Mouse (Mus musculus) midbrain, embryonic 16.5 days (tissue): ENCODE results near the gene Prelp. TPM values are rescaled to one million over a fixed set of nuclear protein-coding genes. Genes with fewer than 3 reads are reported as not detected.
"Not testable (repeated sequence)": the region's sequence is repeated elsewhere in the genome, so short reads cannot be mapped to it uniquely, and the experiment has no call there.

ENCODE experiments used
- ATAC-seq: fragments of 200-750 bp; cut with Nextera tagmentation; 2 replicates; pipeline ENCODE4 v1.8.0; 2017; ENCODE audit warnings: moderate TSS enrichment
- H3K27ac ChIP-seq: fragments of 300-500 bp; sonication (generic); 2 replicates; pipeline ENCODE4 v1.5.1; 2014; ENCODE audit warnings: mild to moderate bottlenecking, low read length, mixed read lengths
- H3K27me3 ChIP-seq: fragments of 300-500 bp; sonication (generic); 2 replicates; pipeline ENCODE4 v1.6.1; 2014; ENCODE audit warnings: low read depth, low read length, mixed read lengths; ENCODE audit not compliant: control insufficient read depth, insufficient read depth
- H3K36me3 ChIP-seq: fragments of 300-500 bp; sonication (generic); 2 replicates; pipeline ENCODE4 v1.6.1; 2014; ENCODE audit warnings: mild to moderate bottlenecking, low read length, moderate library complexity, mixed read lengths; ENCODE audit not compliant: control insufficient read depth, insufficient read depth
- H3K4me1 ChIP-seq: fragments of 300-500 bp; sonication (generic); 2 replicates; pipeline ENCODE4 v1.6.1; 2014; ENCODE audit warnings: mild to moderate bottlenecking, low read length, mixed read lengths; ENCODE audit not compliant: control insufficient read depth, insufficient read depth
- H3K4me2 ChIP-seq: fragments of 300-500 bp; sonication (generic); 2 replicates; pipeline ENCODE4 v1.6.1; 2014; ENCODE audit warnings: mild to moderate bottlenecking, low read length, mixed read lengths
- H3K4me3 ChIP-seq: fragments of 300-500 bp; sonication (generic); 2 replicates; pipeline ENCODE4 v1.5.1; 2014; ENCODE audit warnings: low read depth, mild to moderate bottlenecking, low read length, moderate library complexity, mixed read lengths
- H3K9ac ChIP-seq: fragments of 300-500 bp; sonication (generic); 2 replicates; pipeline ENCODE4 v1.6.1; 2014; ENCODE audit warnings: low read depth, low read length, mixed read lengths
- H3K9me3 ChIP-seq: fragments of 300-500 bp; sonication (generic); replicated peaks from 2 replicates; pipeline ENCODE4 v1.6.1; 2014; ENCODE audit warnings: mild to moderate bottlenecking, low read length, mixed read lengths; ENCODE audit not compliant: control insufficient read depth, poor library complexity, severe bottlenecking
- WGBS: fragments of 180-500 bp; shearing (Covaris S2); extraction: QIAGEN DNeasy Blood & Tissue Kit; methylation state at CpG from one replicate; pipeline ENCODE4 v1.1.7; 2014; 5-methylcytosine and 5-hydroxymethylcytosine counted together
- polyA plus RNA-seq: library from polyadenylated mRNA; unstranded; fragments of >200 nt; fragmentation: Nextera tagmentation; extraction: Ambion mirVana; gene quantifications from 2 replicates; pipeline ENCODE4 v1.2.1, GENCODE M21; 2015

Gene Prelp
- 8.1 and 9.1 TPM in 2 replicates for polyA plus RNA-seq

DNA sequence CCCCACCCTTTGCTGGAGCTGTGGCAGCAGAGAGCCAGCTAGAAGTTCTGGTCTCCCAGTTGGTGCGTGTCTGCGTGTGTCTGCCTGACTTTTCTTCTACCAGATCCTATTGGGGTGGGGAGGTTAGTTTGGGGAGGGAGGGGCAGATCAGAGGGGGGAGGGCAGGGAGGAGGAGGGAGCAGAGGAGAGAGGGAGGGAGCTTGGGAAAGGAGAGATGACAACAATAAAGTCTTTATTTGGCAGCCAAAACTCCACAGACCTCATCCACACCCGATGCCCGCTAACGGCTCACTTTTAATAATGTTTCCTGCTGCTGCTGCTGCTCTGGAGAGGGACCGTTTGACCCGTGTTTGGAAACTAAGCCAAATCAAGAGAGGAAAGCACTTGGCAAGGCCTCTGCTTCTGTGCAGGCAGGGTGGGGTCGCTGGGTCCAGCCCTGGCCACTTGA is at the start of gene Prelp:
TSS of gene Prelp (minus strand) at position 111 of the 448 bp plus-strand sequence.
- Histone ChIP-seq H3K36me3 (no peaks in the 10 kb centered on the region), H3K4me1 (peaks cover 22% of the 10 kb centered on the region), H3K9ac (no peak within 1 kb of the TSS), H3K27me3 (0 out of 2 replicates have a peak, but pooled peaks cover 2% of the 10 kb centered on the region), H3K4me2 (no peak within 1 kb of the TSS), H3K4me3 (no peak within 1 kb of the TSS), H3K27ac (peak within 1 kb of the TSS; percentile 19; the same call in 1 of the 2 replicates), H3K9me3 (no peaks in the 10 kb centered on the region)
- 16% methylated on average over 8 of the region's 8 CpGs for WGBS
- no peak for ATAC-seq

DNA sequence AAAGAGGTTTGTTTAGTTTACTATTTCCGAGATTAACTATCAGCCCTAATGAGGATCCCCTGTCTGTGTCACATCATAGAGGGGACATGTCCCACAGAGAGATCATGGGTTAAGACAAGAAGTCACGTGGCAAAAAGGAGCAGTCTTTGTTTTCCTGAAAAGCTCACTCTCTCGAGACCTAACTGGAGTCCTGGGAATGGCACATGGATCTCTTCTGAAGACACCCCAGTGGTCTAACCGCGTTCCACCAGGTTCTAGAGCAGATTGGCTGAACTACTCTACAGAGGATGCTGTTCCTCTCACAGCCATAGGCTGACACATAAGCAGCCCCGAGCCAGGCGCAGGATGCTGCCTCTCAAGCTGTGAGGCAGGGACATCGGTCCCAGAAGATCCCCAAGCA is 48.2 kb upstream of the Prelp start:
- Histone ChIP-seq H3K4me3 (no peak overlapping the region), H3K9ac (no peak overlapping the region), H3K27ac (no peak overlapping the region), H3K27me3 (no peaks in the 10 kb centered on the region), H3K4me1 (no peaks in the 10 kb centered on the region), H3K36me3 (no peaks in the 10 kb centered on the region), H3K4me2 (no peak overlapping the region), H3K9me3 (no peaks in the 10 kb centered on the region)
- no peak for ATAC-seq
- 89% methylated on average over 8 of the region's 8 CpGs for WGBS

DNA sequence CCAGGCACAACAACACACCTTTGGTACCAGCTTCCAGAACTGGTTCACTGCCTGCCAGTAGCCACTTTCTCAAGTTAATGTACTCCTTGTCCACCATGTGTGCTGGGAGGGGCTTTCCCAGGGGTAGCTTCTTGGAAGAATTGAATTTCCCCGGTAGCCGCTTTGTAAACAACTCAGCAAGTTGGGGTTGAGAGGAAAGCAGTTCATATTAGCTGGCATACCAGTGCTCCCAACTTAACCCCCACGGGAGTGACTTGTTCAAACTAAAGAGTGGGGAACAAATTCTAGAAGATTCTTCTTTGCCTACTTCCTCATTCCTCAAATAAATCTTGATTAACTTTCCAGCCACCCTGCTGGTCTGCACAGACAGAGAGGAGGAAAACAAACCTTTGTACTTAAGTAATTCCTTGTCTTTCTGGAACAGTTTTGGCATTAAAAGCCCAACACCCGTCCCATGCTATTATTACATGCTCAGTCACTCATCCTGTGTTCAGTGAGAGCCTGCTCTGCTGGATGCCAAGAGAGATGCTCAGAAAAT is 47.6 kb upstream of the Prelp start:
- no peaks in the 10 kb centered on the region for H3K27me3 ChIP-seq
- H3K9ac ChIP-seq, result no peak overlapping the region
- WGBS, result 76% methylated on average over 4 of the region's 4 CpGs
- H3K4me1 ChIP-seq, result no peaks in the 10 kb centered on the region
- H3K4me2 ChIP-seq, result no peak overlapping the region
- H3K4me3 ChIP-seq, result no peak overlapping the region
- H3K9me3 ChIP-seq, result no peaks in the 10 kb centered on the region
- ATAC-seq, result no peak
- no peak overlapping the region for H3K27ac ChIP-seq
- H3K36me3 ChIP-seq, result no peaks in the 10 kb centered on the region

DNA sequence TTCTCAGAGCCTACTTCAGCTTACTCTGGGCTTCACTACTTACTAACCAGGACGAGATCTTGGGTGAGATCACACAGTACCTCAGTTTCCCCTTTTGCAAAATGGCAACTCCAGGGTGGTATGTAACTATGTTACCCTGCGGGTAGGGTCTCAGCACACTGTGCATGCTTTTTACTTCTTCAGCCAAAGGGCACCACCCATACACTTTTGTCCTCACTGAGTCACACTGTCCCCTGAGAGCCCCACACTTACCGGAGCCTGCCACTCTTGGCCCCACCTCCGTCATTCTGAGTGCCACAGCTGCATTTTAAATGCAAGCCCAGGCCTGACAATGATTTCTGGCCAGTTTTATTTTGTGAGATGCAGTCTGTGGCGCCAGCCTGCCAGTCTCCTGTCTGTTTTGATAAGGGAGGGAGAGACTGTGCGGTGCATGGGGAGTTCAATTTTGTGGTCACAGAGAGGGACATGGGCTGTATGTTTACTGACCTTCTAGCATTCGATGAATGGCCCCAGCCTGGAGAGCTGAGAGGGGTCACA is 46.3 kb upstream of the Prelp start:
- no peaks in the 10 kb centered on the region for H3K36me3 ChIP-seq
- H3K9me3 ChIP-seq, result no peaks in the 10 kb centered on the region
- H3K4me1 ChIP-seq, result no peaks in the 10 kb centered on the region
- no peaks in the 10 kb centered on the region for H3K27me3 ChIP-seq
- no peak overlapping the region for H3K4me2 ChIP-seq
- H3K27ac ChIP-seq, result no peak overlapping the region
- H3K4me3 ChIP-seq, result no peak overlapping the region
- no peak for ATAC-seq
- WGBS, result 78% methylated on average over 7 of the region's 7 CpGs
- H3K9ac ChIP-seq, result no peak overlapping the region

DNA sequence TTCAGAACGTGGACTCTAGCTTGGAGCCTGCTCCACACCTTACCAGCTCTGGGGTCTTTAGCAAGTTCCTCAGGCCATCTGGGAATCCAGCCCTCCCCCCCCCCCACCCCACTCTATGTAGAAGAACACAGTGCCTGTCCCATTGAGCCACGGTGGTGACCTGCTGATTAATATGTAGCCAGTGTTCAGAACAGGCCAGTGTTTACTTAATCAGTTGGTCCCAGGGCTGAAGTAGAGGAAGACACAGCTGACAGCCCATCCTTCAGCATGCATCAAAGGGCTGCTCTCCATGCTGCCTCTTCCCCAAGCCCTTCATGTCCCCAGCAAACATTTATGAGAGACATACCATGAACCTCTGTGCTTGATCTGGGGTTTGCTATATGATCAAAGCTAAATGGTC is 44.8 kb upstream of the Prelp start:
- no peak for ATAC-seq

DNA sequence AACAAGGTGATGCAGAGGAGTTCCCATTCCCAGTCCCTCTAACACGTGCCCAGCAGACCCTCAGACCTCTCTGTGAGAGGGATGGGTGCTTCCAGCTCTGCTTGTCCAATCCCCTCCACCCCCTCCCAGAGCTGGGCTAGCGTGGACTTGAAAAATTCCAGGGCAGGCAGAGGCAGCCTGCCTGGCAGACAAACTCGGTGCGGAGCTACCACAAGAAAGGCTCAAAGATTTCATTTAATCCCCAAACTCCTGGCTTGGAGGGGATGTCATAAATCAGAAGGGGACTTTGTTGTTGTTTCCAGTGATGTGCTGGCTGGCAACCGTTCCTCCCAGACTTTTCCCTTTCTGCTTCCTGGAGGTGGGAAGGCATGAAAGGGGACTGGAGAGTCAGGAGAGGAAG is 44.1 kb upstream of the Prelp start:
- no peaks in the 10 kb centered on the region for H3K9me3 ChIP-seq
- no peak overlapping the region for H3K9ac ChIP-seq
- no peaks in the 10 kb centered on the region for H3K36me3 ChIP-seq
- no peak for ATAC-seq
- no peak overlapping the region for H3K27ac ChIP-seq
- 49% methylated on average over 5 of the region's 5 CpGs for WGBS
- no peaks in the 10 kb centered on the region; the same call in 1 of the 2 replicates for H3K4me1 ChIP-seq
- H3K27me3 ChIP-seq, result no peaks in the 10 kb centered on the region
- H3K4me3 ChIP-seq, result no peak overlapping the region
- no peak overlapping the region for H3K4me2 ChIP-seq

More for the DNA sequence above, 44.8 kb upstream of the Prelp start:
- H3K4me2 ChIP-seq, result no peak overlapping the region
- no peaks in the 10 kb centered on the region for H3K27me3 ChIP-seq
- no peak overlapping the region for H3K27ac ChIP-seq
- H3K4me1 ChIP-seq, result no peaks in the 10 kb centered on the region; the same call in 1 of the 2 replicates
- H3K4me3 ChIP-seq, result no peak overlapping the region
- WGBS, result 65% methylated on average over 2 of the region's 2 CpGs
- no peaks in the 10 kb centered on the region for H3K36me3 ChIP-seq
- H3K9me3 ChIP-seq, result no peaks in the 10 kb centered on the region
- no peak overlapping the region for H3K9ac ChIP-seq

DNA sequence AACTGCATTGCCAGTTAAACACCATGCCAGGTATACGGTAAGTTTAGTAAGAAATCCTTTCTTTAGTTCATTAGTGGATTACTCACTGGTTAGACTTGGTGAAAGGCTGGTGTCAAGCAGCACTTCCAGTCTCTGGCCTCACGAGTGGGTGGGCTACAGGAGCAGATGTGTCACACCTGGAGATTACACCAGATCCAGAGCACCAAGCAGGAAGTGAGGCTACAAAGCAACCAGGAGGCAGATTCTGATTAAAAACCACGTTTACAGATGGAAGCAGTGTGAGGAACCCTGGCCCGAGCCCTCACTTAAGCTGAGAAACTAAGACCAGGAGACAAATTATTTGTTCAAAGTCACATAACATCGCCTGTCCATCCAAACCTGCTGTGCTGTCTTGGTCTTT is 43.5 kb upstream of the Prelp start:
- Histone ChIP-seq H3K4me2 (no peak overlapping the region), H3K27me3 (no peaks in the 10 kb centered on the region), H3K4me1 (no peaks in the 10 kb centered on the region; the same call in 1 of the 2 replicates), H3K4me3 (no peak overlapping the region), H3K9ac (no peak overlapping the region), H3K36me3 (no peaks in the 10 kb centered on the region), H3K27ac (no peak overlapping the region), H3K9me3 (no peaks in the 10 kb centered on the region)
- WGBS, result 84% methylated on average over 5 of the region's 5 CpGs
- ATAC-seq, result no peak

DNA sequence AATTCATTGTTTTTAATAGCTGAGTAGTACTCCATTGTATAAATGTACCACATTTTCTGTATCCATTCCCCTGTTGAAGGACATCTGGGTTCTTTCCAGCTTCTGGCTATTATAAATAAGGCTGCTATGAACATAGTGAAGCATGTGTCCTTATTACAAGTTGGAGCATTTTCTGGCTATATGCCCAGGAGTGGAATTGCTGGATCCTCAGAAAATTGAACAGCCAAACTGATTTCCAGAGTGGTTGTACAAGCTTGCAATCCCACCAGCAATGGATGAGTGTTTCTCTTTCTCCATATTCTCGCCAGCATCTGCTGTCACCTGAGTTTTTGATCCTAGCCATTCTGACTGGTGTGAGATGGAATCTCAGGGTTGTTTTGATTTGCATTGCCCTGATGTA is 42.4 kb upstream of the Prelp start:
- H3K4me1 ChIP-seq, H3K36me3 ChIP-seq, H3K9me3 ChIP-seq, H3K27me3 ChIP-seq, H3K4me2 ChIP-seq, ATAC-seq, H3K9ac ChIP-seq, H3K27ac ChIP-seq, H3K4me3 ChIP-seq: not testable (repeated sequence)
- 96% methylated on average over 1 of the region's 1 CpGs for WGBS

DNA sequence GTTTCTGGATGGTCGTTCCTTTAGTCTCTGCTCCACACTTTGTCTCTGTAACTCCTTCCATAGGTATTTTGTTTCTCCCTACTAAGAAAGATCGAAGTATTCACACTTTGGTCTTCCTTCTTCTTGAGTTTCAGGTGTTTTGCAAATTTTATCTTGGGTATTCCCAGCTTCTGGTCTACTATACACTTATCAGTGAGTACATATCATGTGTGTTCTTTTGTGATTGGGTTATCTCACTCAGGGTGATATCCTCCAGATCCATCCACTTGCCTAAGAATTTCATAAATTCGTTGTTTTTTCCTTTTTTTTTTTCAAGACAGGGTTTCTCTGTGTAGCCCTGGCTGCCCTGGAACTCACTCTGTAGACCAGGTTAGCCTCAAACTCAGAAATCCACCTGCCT is 41.9 kb upstream of the Prelp start:
- not testable (repeated sequence) for ATAC-seq, H3K4me2 ChIP-seq, H3K36me3 ChIP-seq, H3K9ac ChIP-seq, H3K4me3 ChIP-seq, H3K4me1 ChIP-seq, H3K27ac ChIP-seq, H3K27me3 ChIP-seq, H3K9me3 ChIP-seq
- 90% methylated on average over 3 of the region's 3 CpGs for WGBS
